Mouse (Mus musculus) liver, embryonic 13.5 days (tissue): Measurements from ENCODE around the gene Gba. TPM values are rescaled to one million over a fixed set of nuclear protein-coding genes. Genes with fewer than 3 reads are reported as not detected.

ENCODE experiments used
- ATAC-seq: fragments of 200-750 bp; cut with Nextera tagmentation; 2 replicates; pipeline ENCODE4 v1.8.0; 2017; ENCODE audit warnings: low read depth, mild to moderate bottlenecking, moderate number of reproducible peaks, moderate library complexity
- DNase-seq: peaks from one replicate; pipeline ENCODE4 v3.0.0; 2022
- H3K27ac ChIP-seq: fragments of 300-500 bp; sonication (generic); 2 replicates; pipeline ENCODE4 v1.5.1; 2015; ENCODE audit warnings: moderate library complexity, mild to moderate bottlenecking, inconsistent platforms
- H3K27me3 ChIP-seq: fragments of 300-500 bp; sonication (generic); 2 replicates; pipeline ENCODE4 v1.6.1; 2015; ENCODE audit warnings: mild to moderate bottlenecking, inconsistent platforms
- H3K36me3 ChIP-seq: fragments of 300-500 bp; sonication (generic); 2 replicates; pipeline ENCODE4 v1.6.1; 2015; ENCODE audit warnings: mild to moderate bottlenecking, inconsistent platforms
- H3K4me1 ChIP-seq: fragments of 300-500 bp; sonication (generic); replicated peaks from 2 replicates; pipeline ENCODE4 v1.6.1; 2015; ENCODE audit warnings: inconsistent platforms
- H3K4me2 ChIP-seq: fragments of 300-500 bp; sonication (generic); 2 replicates; pipeline ENCODE4 v1.6.1; 2015; ENCODE audit warnings: inconsistent platforms, mild to moderate bottlenecking, moderate library complexity
- H3K4me3 ChIP-seq: fragments of 300-500 bp; sonication (generic); replicated peaks from 2 replicates; pipeline ENCODE4 v1.5.1; 2015; ENCODE audit warnings: mild to moderate bottlenecking, inconsistent platforms
- H3K9ac ChIP-seq: fragments of 300-500 bp; sonication (generic); 2 replicates; pipeline ENCODE4 v1.6.1; 2015; ENCODE audit warnings: mild to moderate bottlenecking, inconsistent platforms
- H3K9me3 ChIP-seq: fragments of 300-500 bp; sonication (generic); replicated peaks from 2 replicates; pipeline ENCODE4 v1.6.1; 2016; ENCODE audit warnings: inconsistent platforms
- WGBS: fragments of 180-500 bp; shearing (Covaris S2); methylation state at CpG from one replicate; pipeline ENCODE4 v1.1.7; 2015; ENCODE audit not compliant: insufficient replicate concordance; 5-methylcytosine and 5-hydroxymethylcytosine counted together
- polyA plus RNA-seq: library from polyadenylated mRNA; unstranded; fragments of >200 nt; fragmentation: Nextera tagmentation; extraction: Ambion mirVana; gene quantifications from 2 replicates; pipeline ENCODE4 v1.2.1, GENCODE M21; 2015

Gba gene
- polyA plus RNA-seq, 1 experiment from 2014 or later: 21.7 TPM

DNA sequence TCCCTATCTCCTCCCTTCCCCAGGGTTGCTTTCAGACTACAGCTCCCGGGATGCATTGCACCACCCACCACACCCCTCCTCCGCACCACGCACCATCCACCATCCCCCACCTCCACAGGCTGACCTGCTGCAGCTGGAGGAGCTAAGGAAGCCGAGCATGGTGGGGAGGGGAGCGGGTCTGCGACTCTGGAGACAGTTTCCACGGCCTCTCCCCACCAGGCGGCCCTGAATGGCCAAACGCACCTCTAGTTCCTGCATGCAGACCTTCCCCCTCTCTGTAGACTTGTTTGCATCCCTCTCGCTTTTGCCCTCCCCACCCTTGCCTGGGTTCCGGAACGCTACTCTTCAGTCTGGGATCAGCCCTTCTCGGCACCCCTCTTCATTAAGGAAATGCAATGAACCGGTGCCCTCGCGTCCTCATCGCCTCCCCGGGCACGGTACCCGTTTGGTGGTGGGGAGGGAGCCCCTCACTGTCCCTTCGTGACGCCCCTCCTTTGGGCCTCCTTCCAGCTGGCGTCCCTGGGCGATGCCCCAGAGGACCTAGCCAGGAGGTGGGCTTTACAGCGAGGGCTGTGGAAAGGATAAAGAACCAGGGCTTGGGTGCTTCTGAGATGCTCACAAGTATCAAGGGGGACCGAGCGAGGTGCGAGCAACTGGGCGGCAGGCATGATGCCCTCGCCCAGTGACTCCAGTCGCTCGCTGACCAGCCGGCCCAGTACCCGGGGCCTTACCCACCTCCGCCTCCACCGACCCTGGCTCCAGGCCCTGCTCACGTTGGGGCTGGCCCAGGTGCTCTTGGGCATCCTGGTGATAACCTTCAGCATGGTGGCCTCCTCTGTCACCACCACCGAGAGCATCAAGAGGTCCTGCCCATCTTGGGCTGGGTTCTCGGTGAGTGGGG lies 19.4 kb upstream of the Gba start, which contains the start of gene Fam189b:
Gene Fam189b (plus strand): TSS at position 86 of the 901 bp plus-strand sequence.
- H3K27me3 ChIP-seq: peaks cover 9% of the 10 kb centered on the region
- 18% methylated on average over 39 of the region's 39 CpGs for WGBS
- H3K9me3 ChIP-seq: no peaks in the 10 kb centered on the region
- H3K4me3 ChIP-seq: peak within 1 kb of the TSS; percentile 61
- DNase-seq (peak; percentile 72), ATAC-seq (peak; percentile 91)
- H3K4me2 ChIP-seq: peak within 1 kb of the TSS; percentile 86
- H3K36me3 ChIP-seq: peaks cover 39% of the 10 kb centered on the region
- peak within 1 kb of the TSS; percentile 69 for H3K27ac ChIP-seq
- peak within 1 kb of the TSS; percentile 74 for H3K9ac ChIP-seq
- H3K4me1 ChIP-seq: peaks cover 64% of the 10 kb centered on the region

DNA sequence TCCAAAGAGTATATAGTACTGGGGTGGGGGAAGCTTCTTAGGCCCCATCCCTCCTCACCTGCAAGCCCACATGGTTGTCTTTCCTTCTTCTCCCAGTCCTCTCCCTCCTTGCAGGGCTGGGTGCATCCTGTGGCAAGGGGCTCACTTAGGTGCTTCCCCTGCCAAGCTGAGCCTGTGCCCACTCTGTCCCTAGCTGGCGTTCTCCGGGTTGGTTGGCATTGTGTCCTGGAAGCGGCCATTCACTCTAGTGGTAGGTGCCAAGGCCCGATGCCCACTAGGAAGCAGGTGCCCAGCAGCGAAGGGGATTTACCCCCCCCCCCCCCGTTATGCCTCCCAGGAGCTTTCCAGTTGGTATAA lies 18.8 kb upstream of the Gba start:
- H3K27me3 ChIP-seq: peaks cover 14% of the 10 kb centered on the region
- H3K4me3 ChIP-seq: peak overlapping the region; percentile 61
- H3K9me3 ChIP-seq: no peaks in the 10 kb centered on the region
- peak overlapping the region; percentile 86 for H3K4me2 ChIP-seq
- H3K36me3 ChIP-seq: peaks cover 40% of the 10 kb centered on the region
- no peak overlapping the region for H3K27ac ChIP-seq
- peak overlapping the region; percentile 74 for H3K9ac ChIP-seq
- WGBS: 70% methylated on average over 6 of the region's 6 CpGs
- ATAC-seq (no peak), DNase-seq (no peak)
- peaks cover 59% of the 10 kb centered on the region for H3K4me1 ChIP-seq

- Histone ChIP-seq H3K36me3 (peaks cover 8% of the 10 kb centered on the region), H3K9me3 (no peaks in the 10 kb centered on the region), H3K4me3 (no peak overlapping the region), H3K27me3 (peaks cover 14% of the 10 kb centered on the region), H3K27ac (no peak overlapping the region), H3K9ac (no peak overlapping the region), H3K4me2 (no peak overlapping the region), H3K4me1 (peaks cover 50% of the 10 kb centered on the region)
- WGBS: 43% methylated on average over 23 of the region's 23 CpGs
- no peak for DNase-seq
- no peak for ATAC-seq
Measured at GRCm38 (mm10) chr3:89187197-89187596, 15.5 kb upstream of the Gba start.

DNA sequence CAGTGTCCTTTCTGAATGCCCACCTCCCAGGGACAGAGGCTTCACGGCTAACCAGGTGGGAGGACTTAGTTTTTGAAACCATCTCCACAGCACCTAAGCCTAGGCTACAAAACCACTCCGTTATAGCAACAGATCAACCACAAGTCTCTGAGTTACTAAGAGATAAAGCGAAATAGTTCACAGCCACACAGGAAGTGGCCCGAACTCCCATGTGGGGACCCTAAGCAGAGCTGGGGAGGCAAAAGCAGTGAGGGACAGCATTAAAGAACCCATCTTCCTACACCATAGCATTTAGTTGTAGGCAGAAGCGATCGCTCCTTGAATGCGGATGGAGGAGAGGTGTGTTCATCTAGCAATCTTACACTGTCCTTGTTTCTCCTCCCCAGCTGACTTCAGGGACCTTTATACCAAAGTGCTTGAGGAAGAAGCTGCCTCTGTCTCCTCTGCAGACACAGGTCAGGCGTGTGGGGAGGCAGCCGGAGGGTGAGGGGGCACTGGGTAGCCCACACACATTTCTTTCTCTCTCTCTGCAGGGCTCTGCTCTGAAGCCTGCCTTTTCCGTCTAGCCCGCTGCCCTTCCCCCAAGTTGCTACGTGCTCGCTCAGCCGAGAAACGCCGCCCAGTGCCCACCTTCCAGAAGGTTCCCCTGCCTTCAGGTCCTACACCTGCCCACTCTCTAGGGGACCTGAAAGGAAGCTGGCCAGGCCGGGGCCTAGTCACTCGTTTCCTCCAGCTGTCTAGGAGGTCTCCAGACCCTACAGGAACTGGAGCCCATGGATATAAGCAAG lies 14.8 kb upstream of the Gba start:
- 0 out of 2 replicates have a peak, but pooled peaks cover 3% of the 10 kb centered on the region for H3K36me3 ChIP-seq
- H3K27ac ChIP-seq: no peak overlapping the region
- ATAC-seq: no peak
- H3K4me1 ChIP-seq: peaks cover 43% of the 10 kb centered on the region
- H3K27me3 ChIP-seq: peaks cover 14% of the 10 kb centered on the region
- H3K4me3 ChIP-seq: no peak overlapping the region
- H3K9ac ChIP-seq: no peak overlapping the region
- H3K4me2 ChIP-seq: no peak overlapping the region
- DNase-seq: no peak
- WGBS: 57% methylated on average over 18 of the region's 18 CpGs
- no peaks in the 10 kb centered on the region for H3K9me3 ChIP-seq

DNA sequence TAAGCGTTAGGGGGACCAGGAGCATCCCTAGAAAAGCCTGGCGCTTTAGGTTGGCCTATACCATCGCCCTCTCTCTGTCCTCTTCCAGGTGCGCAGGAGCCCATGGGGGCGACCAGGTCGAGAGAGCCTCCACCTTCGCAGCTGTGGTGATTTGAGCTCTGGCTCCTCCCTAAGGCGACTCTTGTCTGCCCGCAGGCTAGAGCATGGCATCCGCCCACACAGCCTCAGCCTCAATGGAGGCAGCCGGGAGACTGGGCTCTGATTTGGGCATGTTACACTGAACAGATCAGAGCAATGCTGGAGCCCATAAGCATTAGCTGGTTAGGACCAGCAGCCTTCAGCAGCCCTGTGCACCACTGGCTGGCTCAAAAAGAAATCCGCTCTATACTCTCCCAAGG lies 14.3 kb upstream of the Gba start:
- 74% methylated on average over 12 of the region's 12 CpGs for WGBS
- Histone ChIP-seq H3K4me3 (no peak overlapping the region), H3K27me3 (peaks cover 14% of the 10 kb centered on the region), H3K4me1 (peaks cover 37% of the 10 kb centered on the region), H3K27ac (no peak overlapping the region), H3K9ac (no peak overlapping the region), H3K4me2 (no peak overlapping the region), H3K36me3 (0 out of 2 replicates have a peak, but pooled peaks cover 3% of the 10 kb centered on the region), H3K9me3 (no peaks in the 10 kb centered on the region)
- DNase-seq (no peak), ATAC-seq (no peak)

DNA sequence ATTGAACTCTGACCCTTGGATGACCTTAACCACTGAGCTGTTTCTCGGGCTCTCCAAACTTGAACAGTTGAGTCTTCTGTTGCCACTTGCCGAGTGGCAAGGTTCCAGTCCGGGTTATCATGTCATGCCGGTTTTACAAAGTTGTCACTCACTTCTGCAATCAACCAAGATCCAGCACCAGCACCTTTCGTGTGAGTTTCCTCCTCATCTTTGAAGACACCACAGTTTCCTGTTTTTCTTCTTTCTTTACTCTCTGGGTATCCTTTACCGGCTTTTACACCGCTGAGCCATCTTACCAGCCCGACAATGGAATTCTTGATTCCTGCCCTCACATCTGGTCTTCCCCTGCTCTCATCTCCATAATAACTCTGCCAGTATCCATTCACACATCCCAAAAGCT lies 12.3 kb upstream of the Gba start:
- Histone ChIP-seq H3K4me1 (peaks cover 27% of the 10 kb centered on the region), H3K9ac (no peak overlapping the region), H3K4me3 (no peak overlapping the region), H3K27me3 (peaks cover 14% of the 10 kb centered on the region), H3K9me3 (no peaks in the 10 kb centered on the region), H3K4me2 (no peak overlapping the region), H3K27ac (no peak overlapping the region), H3K36me3 (0 out of 2 replicates have a peak, but pooled peaks cover 3% of the 10 kb centered on the region)
- ATAC-seq: no peak
- no peak for DNase-seq
- WGBS: 11% methylated on average over 8 of the region's 8 CpGs

DNA sequence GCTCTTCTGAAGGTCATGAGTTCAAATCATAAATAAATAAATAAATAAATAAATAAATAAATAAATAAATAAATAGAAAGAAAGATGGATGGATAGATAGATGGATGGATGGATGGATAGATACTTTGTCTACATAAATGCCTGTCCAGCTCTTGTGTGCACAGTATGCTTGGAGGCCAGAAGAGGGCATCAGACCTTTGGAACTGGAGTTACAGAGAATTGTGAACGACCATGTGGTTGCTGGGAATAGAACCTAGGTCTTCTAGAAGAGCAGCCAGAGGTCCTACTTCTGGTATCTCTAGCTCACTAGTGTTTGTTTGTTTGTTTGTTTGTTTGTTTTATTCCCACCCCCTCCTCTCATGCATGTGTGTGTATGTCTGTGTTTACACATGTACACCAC lies 9.4 kb upstream of the Gba start:
- DNase-seq (no peak), ATAC-seq (no peak)
- Histone ChIP-seq H3K4me2 (no peak overlapping the region), H3K9ac (no peak overlapping the region), H3K27me3 (peaks cover 19% of the 10 kb centered on the region; the same call in 1 of the 2 replicates), H3K4me1 (peaks cover 27% of the 10 kb centered on the region), H3K36me3 (0 out of 2 replicates have a peak, but pooled peaks cover 2% of the 10 kb centered on the region), H3K27ac (no peak overlapping the region), H3K4me3 (no peak overlapping the region), H3K9me3 (no peaks in the 10 kb centered on the region)
- 43% methylated on average over 1 of the region's 1 CpGs for WGBS

DNA sequence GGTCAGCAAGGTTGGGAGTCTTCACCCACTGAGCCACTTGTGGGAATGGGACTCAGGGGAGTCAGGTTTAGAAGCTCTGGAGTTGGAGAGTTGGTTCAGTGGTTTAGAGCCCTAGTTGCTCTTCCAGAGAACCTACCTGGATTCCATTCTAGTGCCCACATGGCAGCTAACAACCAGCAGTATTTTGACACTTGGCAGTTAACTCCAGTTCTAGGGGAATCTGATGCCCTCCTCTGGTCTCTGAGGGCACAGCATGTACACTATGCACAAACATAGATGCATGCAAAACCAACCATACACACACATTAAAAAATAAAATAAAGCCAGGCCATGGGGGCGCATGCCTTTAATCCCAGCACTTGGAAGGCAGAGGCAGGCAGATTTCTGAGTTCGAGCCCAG lies 8.9 kb upstream of the Gba start:
- DNase-seq (no peak), ATAC-seq (no peak)
- no peak overlapping the region for H3K4me2 ChIP-seq
- no peaks in the 10 kb centered on the region for H3K9me3 ChIP-seq
- H3K27ac ChIP-seq: no peak overlapping the region
- no peak overlapping the region for H3K4me3 ChIP-seq
- no peaks in the 10 kb centered on the region for H3K36me3 ChIP-seq
- peaks cover 26% of the 10 kb centered on the region for H3K4me1 ChIP-seq
- H3K27me3 ChIP-seq: peaks cover 14% of the 10 kb centered on the region; the same call in 1 of the 2 replicates
- 82% methylated on average over 2 of the region's 2 CpGs for WGBS
- H3K9ac ChIP-seq: no peak overlapping the region

GRCm38 (mm10) chr3:89195979-89196877 lies 6.5 kb upstream of the Gba start:
- H3K4me1 ChIP-seq: peaks cover 21% of the 10 kb centered on the region
- WGBS: 6% methylated on average over 33 of the region's 33 CpGs
- H3K27me3 ChIP-seq: peaks cover 14% of the 10 kb centered on the region; the same call in 1 of the 2 replicates
- ATAC-seq (peak; percentile 95), DNase-seq (peak; percentile 80)
- peak overlapping the region; percentile 69 for H3K9ac ChIP-seq
- H3K27ac ChIP-seq: peak overlapping the region; percentile 71
- H3K36me3 ChIP-seq: no peaks in the 10 kb centered on the region
- H3K9me3 ChIP-seq: no peaks in the 10 kb centered on the region
- peak overlapping the region; percentile 84 for H3K4me2 ChIP-seq
- peak overlapping the region; percentile 61 for H3K4me3 ChIP-seq

GRCm38 (mm10) chr3:89199839-89200238 lies 2.9 kb upstream of the Gba start:
- Histone ChIP-seq H3K27me3 (peaks cover 14% of the 10 kb centered on the region; the same call in 1 of the 2 replicates), H3K4me1 (peaks cover 33% of the 10 kb centered on the region), H3K4me3 (no peak overlapping the region), H3K36me3 (0 out of 2 replicates have a peak, but pooled peaks cover 6% of the 10 kb centered on the region), H3K9me3 (no peaks in the 10 kb centered on the region), H3K27ac (no peak overlapping the region), H3K4me2 (no peak overlapping the region), H3K9ac (no peak overlapping the region)
- DNase-seq (no peak), ATAC-seq (no peak)
- whole genome bisulfite sequencing: 41% methylated on average over 3 of the region's 3 CpGs
